Mouse (Mus musculus): ENCODE measurements at regions not wholly inside any gene's neighbourhood (a gene's known extent, or its start where the extent isn't known, plus 50 kb on each side); places are given as distances from the start of the nearest gene placed in this dataset.

- Histone ChIP-seq H3K4me2 (replicated peaks; ENCODE audit: low read depth, low read length) (no peak overlapping the region), H3K27me3 (ENCODE audit: control insufficient read depth, insufficient read depth, low read length) (no peaks in the 10 kb centered on the region), H3K27ac (ENCODE audit: low read length) (no peak overlapping the region), H3K9ac (replicated peaks; ENCODE audit: low read depth, low read length) (no peak overlapping the region), H3K4me1 (ENCODE audit: control insufficient read depth, insufficient read depth, low read length) (no peaks in the 10 kb centered on the region), H3K4me3 (ENCODE audit: low read depth, low read length) (no peak overlapping the region), H3K36me3 (ENCODE audit: control insufficient read depth, insufficient read depth, low read length) (no peaks in the 10 kb centered on the region), H3K9me3 (ENCODE audit: control insufficient read depth, low read depth, low read length) (no peaks in the 10 kb centered on the region)
- WGBS, result 58% methylated on average over 13 of the region's 13 CpGs
- no peak for ATAC-seq (ENCODE audit: insufficient number of reproducible peaks, insufficient read depth, low FRiP score, low read depth)
Measured at GRCm38 (mm10) chr15:74441889-74442288, 194.3 kb downstream of the Mroh4 start.

DNA sequence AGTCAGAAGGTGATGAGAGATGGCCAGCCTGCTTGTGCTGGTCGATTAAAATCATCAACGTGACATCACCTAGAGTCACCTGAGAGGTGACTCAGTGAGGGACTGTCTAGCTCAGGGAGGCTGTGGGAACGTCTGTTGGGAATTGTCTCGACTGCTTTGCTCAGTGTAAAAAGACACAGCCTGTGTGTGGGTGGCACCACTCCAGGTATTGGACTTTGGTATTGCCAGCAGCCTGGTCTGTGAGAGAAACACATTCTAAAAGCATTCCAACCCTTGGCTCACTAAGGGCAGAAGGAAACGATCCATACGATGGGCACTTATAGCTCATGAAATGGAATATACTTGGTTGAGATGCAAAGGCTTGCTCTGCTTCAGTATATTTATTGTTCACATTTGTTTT lies 209.2 kb downstream of the Mroh4 start:
- Histone ChIP-seq H3K27me3 (ENCODE audit: control insufficient read depth, insufficient read depth, low read length) (no peaks in the 10 kb centered on the region), H3K4me3 (ENCODE audit: low read depth, low read length) (no peak overlapping the region), H3K36me3 (ENCODE audit: control insufficient read depth, insufficient read depth, low read length) (no peaks in the 10 kb centered on the region), H3K9me3 (ENCODE audit: control insufficient read depth, low read depth, low read length) (no peaks in the 10 kb centered on the region), H3K9ac (replicated peaks; ENCODE audit: low read depth, low read length) (no peak overlapping the region), H3K27ac (ENCODE audit: low read length) (no peak overlapping the region), H3K4me2 (replicated peaks; ENCODE audit: low read depth, low read length) (no peak overlapping the region), H3K4me1 (ENCODE audit: control insufficient read depth, insufficient read depth, low read length) (no peaks in the 10 kb centered on the region)
- 85% methylated on average over 6 of the region's 6 CpGs for WGBS
- no peak for ATAC-seq (ENCODE audit: insufficient number of reproducible peaks, insufficient read depth, low FRiP score, low read depth)

DNA sequence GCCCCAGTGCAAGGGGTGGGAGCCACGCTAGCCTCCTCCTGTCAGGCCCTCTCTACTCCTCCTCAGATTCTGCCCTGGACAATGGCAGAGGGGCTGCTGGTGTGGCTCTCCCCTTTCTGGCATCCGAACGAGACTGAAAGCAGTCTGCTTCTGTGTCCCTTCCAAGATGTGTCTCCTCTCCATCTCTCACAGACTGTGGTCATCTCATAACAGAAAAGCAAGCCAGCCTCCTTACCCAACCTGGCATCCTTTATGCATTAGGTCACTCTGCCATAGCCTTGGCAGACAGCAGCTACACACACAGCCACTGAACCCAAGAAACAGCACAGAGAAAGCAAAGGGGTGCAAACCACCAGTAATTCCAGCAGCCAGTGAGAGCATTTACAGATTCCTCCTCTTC lies 213.2 kb downstream of the Mroh4 start:
- no peak overlapping the region for H3K9ac ChIP-seq (replicated peaks; ENCODE audit: low read depth, low read length)
- no peaks in the 10 kb centered on the region for H3K36me3 ChIP-seq (ENCODE audit: control insufficient read depth, insufficient read depth, low read length)
- WGBS, result 74% methylated on average over 3 of the region's 3 CpGs
- H3K4me2 ChIP-seq (replicated peaks; ENCODE audit: low read depth, low read length), result no peak overlapping the region
- no peak for ATAC-seq (ENCODE audit: insufficient number of reproducible peaks, insufficient read depth, low FRiP score, low read depth)
- H3K9me3 ChIP-seq (ENCODE audit: control insufficient read depth, low read depth, low read length), result no peaks in the 10 kb centered on the region
- H3K4me1 ChIP-seq (ENCODE audit: control insufficient read depth, insufficient read depth, low read length), result no peaks in the 10 kb centered on the region
- no peak overlapping the region for H3K27ac ChIP-seq (ENCODE audit: low read length)
- H3K4me3 ChIP-seq (ENCODE audit: low read depth, low read length), result no peak overlapping the region
- H3K27me3 ChIP-seq (ENCODE audit: control insufficient read depth, insufficient read depth, low read length), result no peaks in the 10 kb centered on the region

GRCm38 (mm10) chr15:74420550-74420949 lies 215.6 kb downstream of the Mroh4 start:
- Histone ChIP-seq H3K27ac (ENCODE audit: low read length) (no peak overlapping the region), H3K4me3 (ENCODE audit: low read depth, low read length) (no peak overlapping the region), H3K36me3 (ENCODE audit: control insufficient read depth, insufficient read depth, low read length) (no peaks in the 10 kb centered on the region), H3K4me2 (replicated peaks; ENCODE audit: low read depth, low read length) (no peak overlapping the region), H3K27me3 (ENCODE audit: control insufficient read depth, insufficient read depth, low read length) (no peaks in the 10 kb centered on the region), H3K9ac (replicated peaks; ENCODE audit: low read depth, low read length) (no peak overlapping the region), H3K4me1 (ENCODE audit: control insufficient read depth, insufficient read depth, low read length) (no peaks in the 10 kb centered on the region), H3K9me3 (ENCODE audit: control insufficient read depth, low read depth, low read length) (no peaks in the 10 kb centered on the region)
- ATAC-seq (ENCODE audit: insufficient number of reproducible peaks, insufficient read depth, low FRiP score, low read depth), result no peak
- 70% methylated on average over 8 of the region's 8 CpGs for WGBS

DNA sequence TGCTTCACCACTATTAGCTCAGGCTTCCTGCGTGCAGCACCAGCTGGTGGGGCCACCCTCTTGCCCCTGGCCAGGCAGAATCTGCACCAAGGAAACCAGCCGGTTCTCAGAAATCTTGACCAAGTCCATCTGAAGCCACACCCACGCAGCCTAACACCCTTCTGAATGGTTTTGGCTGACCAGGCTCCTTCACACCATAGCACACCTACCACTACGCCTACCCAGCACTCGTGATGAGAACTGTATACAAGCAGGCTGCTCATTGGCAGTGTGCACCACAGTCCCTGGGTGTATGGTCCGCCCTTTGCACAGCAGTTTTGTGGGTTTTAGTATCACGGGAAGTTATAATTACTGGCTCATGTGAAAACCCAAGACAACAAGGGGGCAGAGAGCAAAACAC lies 217.5 kb downstream of the Mroh4 start:
- no peaks in the 10 kb centered on the region for H3K27me3 ChIP-seq (ENCODE audit: control insufficient read depth, insufficient read depth, low read length)
- no peak overlapping the region for H3K4me2 ChIP-seq (replicated peaks; ENCODE audit: low read depth, low read length)
- no peak overlapping the region for H3K4me3 ChIP-seq (ENCODE audit: low read depth, low read length)
- H3K4me1 ChIP-seq (ENCODE audit: control insufficient read depth, insufficient read depth, low read length), result no peaks in the 10 kb centered on the region
- H3K27ac ChIP-seq (ENCODE audit: low read length), result no peak overlapping the region
- no peak overlapping the region for H3K9ac ChIP-seq (replicated peaks; ENCODE audit: low read depth, low read length)
- WGBS, result 81% methylated on average over 7 of the region's 7 CpGs
- no peaks in the 10 kb centered on the region for H3K9me3 ChIP-seq (ENCODE audit: control insufficient read depth, low read depth, low read length)
- H3K36me3 ChIP-seq (ENCODE audit: control insufficient read depth, insufficient read depth, low read length), result no peaks in the 10 kb centered on the region
- ATAC-seq (ENCODE audit: insufficient number of reproducible peaks, insufficient read depth, low FRiP score, low read depth), result no peak

DNA sequence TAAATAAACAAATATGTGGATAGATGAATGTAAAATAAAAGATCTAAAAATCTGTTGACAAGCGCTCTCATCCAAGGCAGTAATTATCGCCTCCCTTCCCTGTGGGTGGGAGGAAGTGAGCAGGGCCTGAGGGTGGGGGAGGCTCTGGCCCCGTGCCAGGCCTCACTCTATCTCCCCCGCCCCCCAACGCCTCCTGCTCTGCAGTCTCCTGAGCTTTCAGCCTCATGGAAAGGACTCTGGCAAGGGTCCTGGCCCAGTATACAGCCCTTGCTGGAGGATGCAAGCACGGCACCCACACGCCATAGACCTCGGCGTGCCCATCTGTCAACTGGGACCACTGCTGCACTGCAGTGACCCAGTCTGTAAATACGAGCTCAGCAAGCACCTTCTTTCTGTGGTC lies 222.9 kb downstream of the Mroh4 start:
- 59% methylated on average over 10 of the region's 10 CpGs for WGBS
- Histone ChIP-seq H3K9me3 (ENCODE audit: control insufficient read depth, low read depth, low read length) (no peaks in the 10 kb centered on the region), H3K4me3 (ENCODE audit: low read depth, low read length) (no peak overlapping the region), H3K27ac (ENCODE audit: low read length) (no peak overlapping the region), H3K4me2 (replicated peaks; ENCODE audit: low read depth, low read length) (no peak overlapping the region), H3K36me3 (ENCODE audit: control insufficient read depth, insufficient read depth, low read length) (no peaks in the 10 kb centered on the region), H3K27me3 (ENCODE audit: control insufficient read depth, insufficient read depth, low read length) (no peaks in the 10 kb centered on the region), H3K9ac (replicated peaks; ENCODE audit: low read depth, low read length) (no peak overlapping the region), H3K4me1 (ENCODE audit: control insufficient read depth, insufficient read depth, low read length) (no peaks in the 10 kb centered on the region)
- no peak for ATAC-seq (ENCODE audit: insufficient number of reproducible peaks, insufficient read depth, low FRiP score, low read depth)

- Histone ChIP-seq H3K27me3 (ENCODE audit: control insufficient read depth, insufficient read depth, low read length) (no peaks in the 10 kb centered on the region), H3K36me3 (ENCODE audit: control insufficient read depth, insufficient read depth, low read length) (no peaks in the 10 kb centered on the region), H3K27ac (ENCODE audit: low read length) (no peak overlapping the region), H3K9me3 (ENCODE audit: control insufficient read depth, low read depth, low read length) (no peaks in the 10 kb centered on the region), H3K4me2 (replicated peaks; ENCODE audit: low read depth, low read length) (no peak overlapping the region), H3K9ac (replicated peaks; ENCODE audit: low read depth, low read length) (no peak overlapping the region), H3K4me3 (ENCODE audit: low read depth, low read length) (no peak overlapping the region), H3K4me1 (ENCODE audit: control insufficient read depth, insufficient read depth, low read length) (no peaks in the 10 kb centered on the region)
- 86% methylated on average over 3 of the region's 3 CpGs for WGBS
- ATAC-seq (ENCODE audit: insufficient number of reproducible peaks, insufficient read depth, low FRiP score, low read depth), result no peak
Measured at GRCm38 (mm10) chr15:74412261-74412660, 223.9 kb downstream of the Mroh4 start.

GRCm38 (mm10) chr15:74411097-74411496 lies 225.1 kb downstream of the Mroh4 start:
- H3K9ac ChIP-seq (replicated peaks; ENCODE audit: low read depth, low read length), result no peak overlapping the region
- 63% methylated on average over 3 of the region's 3 CpGs for WGBS
- no peaks in the 10 kb centered on the region for H3K27me3 ChIP-seq (ENCODE audit: control insufficient read depth, insufficient read depth, low read length)
- no peak for ATAC-seq (ENCODE audit: insufficient number of reproducible peaks, insufficient read depth, low FRiP score, low read depth)
- no peaks in the 10 kb centered on the region for H3K36me3 ChIP-seq (ENCODE audit: control insufficient read depth, insufficient read depth, low read length)
- no peak overlapping the region for H3K4me2 ChIP-seq (replicated peaks; ENCODE audit: low read depth, low read length)
- H3K4me3 ChIP-seq (ENCODE audit: low read depth, low read length), result no peak overlapping the region
- no peaks in the 10 kb centered on the region for H3K9me3 ChIP-seq (ENCODE audit: control insufficient read depth, low read depth, low read length)
- H3K4me1 ChIP-seq (ENCODE audit: control insufficient read depth, insufficient read depth, low read length), result no peaks in the 10 kb centered on the region
- no peak overlapping the region for H3K27ac ChIP-seq (ENCODE audit: low read length)

DNA sequence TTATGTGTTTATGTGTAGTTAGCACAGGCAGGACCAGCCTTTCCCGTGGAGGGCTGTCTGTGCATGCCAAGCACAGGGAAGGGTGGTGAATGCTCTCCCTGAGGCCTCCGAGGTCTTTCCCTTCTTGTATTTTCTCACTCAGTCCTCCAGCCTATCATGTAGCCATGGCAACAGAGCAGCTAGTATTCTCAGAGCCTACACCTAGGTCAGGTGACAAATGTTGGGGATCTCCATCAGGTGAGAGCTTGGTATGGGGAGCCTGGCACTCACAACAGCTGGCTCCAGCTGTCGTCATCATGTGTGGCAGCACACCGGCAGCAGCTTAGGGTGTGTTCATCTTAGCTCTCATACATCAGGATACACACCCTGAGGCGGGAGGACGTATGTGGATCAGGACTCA lies 231.3 kb downstream of the Mroh4 start:
- WGBS, result 65% methylated on average over 6 of the region's 6 CpGs
- Histone ChIP-seq H3K4me2 (replicated peaks; ENCODE audit: low read depth, low read length) (no peak overlapping the region), H3K27ac (ENCODE audit: low read length) (no peak overlapping the region), H3K9ac (replicated peaks; ENCODE audit: low read depth, low read length) (no peak overlapping the region), H3K27me3 (ENCODE audit: control insufficient read depth, insufficient read depth, low read length) (no peaks in the 10 kb centered on the region), H3K9me3 (ENCODE audit: control insufficient read depth, low read depth, low read length) (no peaks in the 10 kb centered on the region), H3K36me3 (ENCODE audit: control insufficient read depth, insufficient read depth, low read length) (no peaks in the 10 kb centered on the region), H3K4me1 (ENCODE audit: control insufficient read depth, insufficient read depth, low read length) (no peaks in the 10 kb centered on the region), H3K4me3 (ENCODE audit: low read depth, low read length) (no peak overlapping the region)
- no peak for ATAC-seq (ENCODE audit: insufficient number of reproducible peaks, insufficient read depth, low FRiP score, low read depth)

Measured in stomach, embryonic 14.5 days (tissue).